Mouse (Mus musculus) megakaryocyte, embryonic 14.5 days (primary cell): ENCODE data around the gene Rpl13a.

Experiments used
- FLI1 ChIP-seq: IDR thresholded peaks from 2 replicates; pipeline ENCODE4 v1.6.1; 2012; ENCODE audit warnings: low read length, inconsistent platforms, mixed read lengths
- GATA1 ChIP-seq: IDR thresholded peaks from 3 replicates; pipeline ENCODE4 v1.6.1; 2012; ENCODE audit warnings: mixed read lengths, low read length, inconsistent platforms, borderline replicate concordance

- TF ChIP-seq GATA1: no peak
- no peak for TF ChIP-seq FLI1
Observed at GRCm38 (mm10) chr7:45113476-45113875, 15.1 kb downstream of the Rpl13a start.
